Mouse (Mus musculus): ENCODE results near the gene Cd300ld3.
A peak's percentile ranks its signal among the peaks of the same experiment; 100 is the strongest.

Gene Cd300ld3

DNA sequence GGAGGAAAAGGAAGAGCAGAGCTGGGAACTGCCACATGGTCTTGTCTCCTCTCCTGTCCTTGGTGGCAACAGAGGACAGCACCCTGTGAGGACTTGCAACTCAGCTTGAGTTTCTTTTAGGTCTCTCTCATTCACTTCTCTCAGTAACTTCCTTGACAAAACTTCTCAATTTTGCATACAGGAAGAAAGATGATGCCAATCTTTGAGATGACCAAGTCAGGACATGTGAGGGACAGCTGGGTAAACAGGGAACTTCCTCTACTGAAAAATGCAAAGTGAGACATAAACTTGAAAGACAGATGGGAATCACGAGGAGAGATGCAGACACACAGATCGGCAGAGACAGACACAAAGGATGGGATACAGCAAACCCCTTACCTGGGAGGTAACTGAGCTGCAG is at the start of gene Cd300ld3:
Gene Cd300ld3, minus strand, starts transcription at position 151 of the 400 bp plus-strand sequence.
- DNase-seq (ENCODE audit: low read depth, low spot score), result no peak

DNA sequence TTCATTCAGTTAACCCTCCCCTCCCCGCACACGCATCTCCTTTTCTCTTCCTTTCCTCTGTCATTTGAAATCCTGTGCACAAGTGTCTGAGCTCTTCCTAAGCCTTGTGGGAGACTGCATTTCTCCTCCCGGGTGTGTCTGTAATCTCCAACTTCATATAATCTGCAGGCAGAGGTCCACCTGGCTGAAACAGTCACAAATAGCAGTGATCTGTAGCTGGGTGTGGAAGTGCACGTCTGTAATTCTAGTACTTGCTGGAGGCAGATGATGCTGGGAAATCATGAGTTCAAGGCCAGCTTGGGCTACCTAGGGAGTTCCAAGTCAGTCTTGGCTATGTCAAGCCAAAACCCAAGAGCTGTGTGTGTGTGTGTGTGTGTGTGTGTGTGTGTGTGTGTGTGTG is 43.9 kb upstream of the Cd300ld3 start:
- DNase-seq (ENCODE audit: low read depth, low spot score), result no peak

DNA sequence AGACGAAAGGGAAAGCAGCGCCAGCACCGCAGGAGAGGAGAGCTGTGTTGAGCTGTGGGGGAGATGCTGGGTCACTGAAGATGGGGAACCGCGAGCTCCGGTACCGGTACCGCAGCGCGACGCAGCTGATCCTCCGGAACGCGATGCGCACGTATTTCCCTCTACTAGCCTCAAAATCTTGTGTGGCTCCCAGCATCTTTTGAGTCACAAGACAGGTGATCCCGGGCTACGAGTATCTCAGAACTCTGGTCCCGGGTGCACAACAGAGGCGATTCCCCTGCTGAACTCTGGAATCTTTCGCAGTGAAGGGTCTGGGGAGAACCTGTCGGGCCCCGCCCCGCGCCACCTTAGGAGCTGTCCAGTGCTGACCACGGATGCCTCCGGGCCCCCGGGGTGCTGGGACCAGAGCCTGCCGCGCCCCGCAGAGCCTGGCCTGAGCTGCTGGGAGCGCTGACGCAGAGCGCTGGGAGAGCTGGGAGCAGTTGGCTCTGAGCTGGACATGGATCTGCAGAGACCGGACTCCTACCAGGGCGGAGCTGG is 43.2 kb upstream of the Cd300ld3 start, which contains the start of gene Rab37:
Gene Rab37, plus strand, starts transcription at position 70 of the 540 bp plus-strand sequence.
- peak; percentile 52 for DNase-seq (ENCODE audit: low read depth, low spot score)

DNA sequence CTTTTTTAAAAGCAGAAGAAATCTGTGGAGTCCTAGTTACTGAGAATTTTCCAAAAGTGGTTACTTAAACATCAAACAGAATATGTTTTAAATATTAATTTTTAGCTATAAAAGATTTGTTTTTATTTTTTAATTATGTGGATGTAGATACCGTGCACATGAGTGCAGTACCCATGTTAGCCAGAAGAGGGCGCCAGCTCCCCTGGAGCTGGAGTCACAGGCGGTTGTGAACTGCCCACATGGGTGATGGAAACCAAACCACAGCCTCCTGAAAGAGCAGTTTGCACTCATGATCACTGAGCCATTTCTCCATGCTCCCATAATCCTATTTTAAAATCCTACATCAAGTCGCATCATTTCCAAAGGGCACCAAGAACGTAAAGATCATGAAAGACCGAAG is 41.6 kb upstream of the Cd300ld3 start:
- DNase-seq (ENCODE audit: low read depth, low spot score), result no peak

DNA sequence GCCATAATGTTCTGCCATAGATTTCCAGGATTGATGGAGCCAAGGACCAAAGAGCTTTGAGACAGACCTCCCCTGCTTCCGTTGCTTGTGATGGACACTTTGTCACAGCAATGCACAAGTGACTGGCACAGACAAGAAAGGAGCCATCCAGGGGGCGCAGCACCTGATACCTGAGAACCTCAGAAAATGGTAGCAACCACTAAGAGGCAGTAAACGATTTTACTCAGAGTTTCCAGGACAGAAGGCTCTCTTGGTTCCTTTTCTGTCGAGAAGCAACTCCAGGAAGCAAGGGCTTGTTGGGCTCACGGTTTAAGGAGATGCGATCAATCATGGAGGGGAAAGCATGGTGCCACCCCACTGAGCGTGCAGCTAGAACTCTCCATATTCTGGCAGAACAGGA is 38.0 kb upstream of the Cd300ld3 start:
- no peak for DNase-seq (ENCODE audit: low read depth, low spot score)

DNA sequence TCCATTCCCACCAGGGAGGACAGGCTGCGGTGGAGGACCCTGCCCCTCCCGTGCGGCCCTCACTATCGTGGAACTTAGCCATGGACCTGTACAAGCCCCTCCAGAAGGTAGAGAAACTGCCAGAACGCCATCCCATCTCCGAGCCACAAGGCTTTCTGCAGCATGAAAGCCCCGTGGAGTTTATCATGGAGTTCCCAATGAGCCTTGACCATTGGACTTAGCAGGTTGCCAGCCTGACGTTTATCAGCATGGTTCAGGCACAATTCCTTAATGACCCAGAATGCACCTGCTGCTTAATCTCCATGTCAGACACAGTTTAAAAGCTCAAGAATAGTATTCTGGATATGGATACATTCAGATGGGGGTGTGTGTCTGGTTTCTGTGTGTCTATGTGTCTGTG is 36.9 kb upstream of the Cd300ld3 start:
- no peak for DNase-seq (ENCODE audit: low read depth, low spot score)

DNA sequence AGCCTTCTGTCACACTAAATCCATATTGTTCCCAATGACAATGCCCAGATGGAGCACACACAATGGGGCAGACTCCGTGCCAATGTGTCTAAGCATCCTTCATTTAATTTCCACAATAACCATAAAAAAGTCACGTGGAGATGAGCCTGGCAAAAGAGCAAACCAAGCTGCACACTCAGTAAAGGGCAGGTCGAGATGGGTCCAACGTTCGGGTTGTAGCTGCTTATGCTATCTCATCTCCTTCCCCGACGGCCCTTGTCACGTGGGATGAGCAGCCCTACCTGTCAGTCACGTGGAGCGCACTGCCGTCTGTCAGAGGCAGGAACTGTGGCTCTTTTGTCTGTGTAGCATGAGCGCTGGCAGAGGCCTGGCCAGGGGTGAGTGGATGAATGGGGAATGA is 36.4 kb upstream of the Cd300ld3 start:
- DNase-seq (ENCODE audit: low read depth, low spot score), result no peak

DNA sequence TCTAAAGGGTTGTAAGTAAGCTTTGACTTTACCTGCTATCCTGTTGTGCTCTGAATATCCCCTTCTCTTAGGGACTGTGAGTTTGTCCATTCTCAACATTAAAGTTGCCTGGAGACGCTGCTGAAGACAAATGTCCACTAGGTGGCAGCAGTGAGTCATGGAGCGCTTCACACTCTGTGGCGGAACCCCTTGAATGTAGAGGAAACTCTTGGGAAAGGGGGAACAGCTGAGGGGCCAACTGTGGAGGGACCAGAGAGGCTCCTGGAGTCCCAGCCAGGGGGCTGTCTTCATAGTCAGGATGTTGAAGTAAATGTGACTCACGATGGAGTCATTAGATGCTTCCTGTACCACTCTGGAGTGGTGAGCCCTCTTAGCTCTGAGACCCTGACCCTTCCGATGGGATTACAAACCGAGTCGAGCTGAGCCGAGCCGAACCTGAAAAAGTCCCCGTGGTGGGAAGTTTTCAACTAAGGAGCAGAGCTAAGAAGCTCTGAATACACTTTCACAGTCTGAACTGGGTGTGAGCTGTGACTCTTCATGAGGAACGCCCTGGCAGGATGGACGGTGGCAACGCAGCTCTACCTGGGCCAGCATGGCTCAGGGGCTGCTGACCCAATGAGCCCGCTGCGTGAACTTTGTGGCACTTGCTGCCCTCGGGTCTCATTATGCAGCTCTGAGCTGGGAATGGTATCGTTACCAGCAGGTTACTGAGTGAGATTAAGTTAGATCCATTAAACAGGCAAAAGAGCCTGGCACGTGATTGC is 35.3 kb upstream of the Cd300ld3 start:
- peak; percentile 87 for DNase-seq (ENCODE audit: low read depth, low spot score)

DNA sequence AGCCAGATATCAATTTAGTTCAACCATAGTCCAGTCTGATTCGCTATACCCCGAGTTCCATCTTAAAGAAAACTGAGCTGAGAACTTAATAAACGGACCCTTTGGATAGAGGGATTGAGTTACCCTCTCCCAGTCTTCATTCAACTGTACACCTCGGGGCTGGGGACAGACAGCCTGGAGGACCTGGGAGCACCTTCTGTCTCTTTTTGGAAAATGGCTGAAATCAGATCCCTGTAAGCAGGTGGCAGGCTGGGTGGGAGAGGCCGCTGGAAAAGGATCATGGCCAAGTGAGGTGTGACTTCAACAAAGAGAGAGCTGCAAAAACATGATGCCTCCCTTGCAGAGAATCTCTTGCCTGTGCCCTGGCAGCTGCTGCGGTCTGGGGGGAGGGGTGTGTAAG is 34.0 kb upstream of the Cd300ld3 start:
- no peak for DNase-seq (ENCODE audit: low read depth, low spot score)

DNA sequence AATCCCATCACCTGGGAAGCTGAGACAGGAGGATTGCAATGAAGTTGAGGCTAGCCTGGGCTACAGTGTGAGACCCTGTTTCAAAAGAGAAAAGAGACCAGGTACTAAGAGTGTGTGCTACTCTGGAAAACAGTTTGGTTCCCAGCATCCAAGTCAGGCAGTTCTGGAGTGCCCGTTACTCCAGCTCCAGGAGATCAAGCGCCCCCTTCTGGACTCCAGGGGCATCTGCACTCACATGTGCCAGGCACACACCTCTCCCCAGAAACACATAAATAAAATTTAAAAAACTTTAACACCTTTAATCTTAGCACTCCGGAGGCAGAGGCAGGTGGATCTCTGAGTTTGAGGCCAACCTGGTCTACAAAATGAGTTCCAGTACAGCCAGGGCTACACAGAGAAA is 33.2 kb upstream of the Cd300ld3 start:
- no peak for DNase-seq (ENCODE audit: low read depth, low spot score)

DNA sequence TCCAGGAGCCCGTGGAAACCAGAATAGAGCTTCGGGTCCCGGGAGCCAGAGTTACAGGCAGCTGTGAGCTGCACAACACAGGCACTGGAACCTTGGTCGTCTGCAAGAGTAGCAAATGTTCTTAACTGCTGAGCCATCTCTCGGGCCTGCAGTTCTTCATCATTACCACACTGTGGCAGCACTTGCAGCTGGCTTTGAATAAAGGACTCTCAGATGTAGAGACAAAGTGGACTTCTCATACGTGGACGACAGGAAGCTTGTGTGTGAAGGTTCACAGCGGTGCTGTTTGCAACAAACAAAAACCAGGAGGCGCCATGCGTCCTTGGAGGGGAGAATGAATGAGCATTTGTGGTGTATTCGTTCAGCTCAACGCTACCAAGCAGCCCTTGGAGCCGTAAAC is 32.7 kb upstream of the Cd300ld3 start:
- peak; percentile 75 for DNase-seq (ENCODE audit: low read depth, low spot score)

DNA sequence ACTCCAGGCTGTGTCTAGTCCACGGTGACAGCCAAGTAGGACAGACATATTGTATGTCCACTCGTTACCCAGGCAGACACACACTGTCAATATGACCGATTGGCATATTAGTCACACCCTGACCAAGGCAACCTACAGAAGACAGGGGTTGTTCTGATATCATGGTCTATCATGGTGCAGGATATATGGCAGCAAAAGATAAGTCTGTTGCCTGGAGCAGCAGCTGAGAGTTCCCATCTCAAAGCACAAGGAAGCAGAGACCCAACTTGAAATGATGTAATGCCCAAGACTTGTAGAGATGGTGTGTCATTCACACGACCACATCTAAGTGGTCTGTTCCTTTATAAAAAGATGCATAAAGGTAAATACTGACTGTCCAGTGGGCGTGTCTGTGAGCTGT is 30.5 kb upstream of the Cd300ld3 start:
- DNase-seq (ENCODE audit: low read depth, low spot score), result no peak

DNA sequence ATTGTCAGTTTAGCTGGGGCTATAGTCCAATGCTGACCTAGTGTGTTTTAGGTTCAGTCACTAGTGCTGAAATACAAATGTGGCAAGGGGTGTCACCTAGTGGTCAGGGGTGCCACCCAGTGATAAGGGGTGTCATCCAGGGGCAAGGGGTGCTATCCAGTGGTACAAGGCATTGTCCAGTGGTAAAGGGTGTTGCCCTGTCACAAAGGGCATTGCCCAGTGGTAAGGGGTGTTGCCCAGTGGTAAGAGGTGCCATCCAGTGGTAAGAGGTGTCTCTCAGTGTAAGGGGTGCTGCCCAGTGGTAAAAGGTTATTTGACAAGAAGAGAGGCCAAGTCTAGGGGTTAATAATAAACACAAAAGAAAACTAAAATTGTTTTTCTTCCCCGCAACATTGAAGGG is 29.2 kb upstream of the Cd300ld3 start:
- no peak for DNase-seq (ENCODE audit: low read depth, low spot score)

DNA sequence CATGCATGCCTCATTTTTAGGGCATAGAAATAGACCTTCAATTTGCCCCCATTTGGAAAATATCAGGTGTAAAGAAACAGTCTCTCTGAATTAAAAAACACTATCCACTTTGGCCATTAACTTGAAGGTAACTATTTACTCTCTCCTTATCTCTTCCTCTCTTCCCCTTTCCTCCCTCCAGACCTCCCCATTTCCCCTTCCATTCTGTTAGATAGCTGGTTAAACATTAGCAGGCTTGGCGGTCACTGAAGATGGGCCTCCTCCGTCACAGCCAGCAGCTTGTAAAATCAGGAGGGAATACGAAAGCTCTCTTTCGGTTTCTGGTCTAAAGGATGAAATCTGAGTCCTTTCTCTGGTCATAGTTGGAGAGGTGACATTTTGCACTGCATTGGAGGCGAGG is 27.6 kb upstream of the Cd300ld3 start:
- DNase-seq (ENCODE audit: low read depth, low spot score), result no peak

DNA sequence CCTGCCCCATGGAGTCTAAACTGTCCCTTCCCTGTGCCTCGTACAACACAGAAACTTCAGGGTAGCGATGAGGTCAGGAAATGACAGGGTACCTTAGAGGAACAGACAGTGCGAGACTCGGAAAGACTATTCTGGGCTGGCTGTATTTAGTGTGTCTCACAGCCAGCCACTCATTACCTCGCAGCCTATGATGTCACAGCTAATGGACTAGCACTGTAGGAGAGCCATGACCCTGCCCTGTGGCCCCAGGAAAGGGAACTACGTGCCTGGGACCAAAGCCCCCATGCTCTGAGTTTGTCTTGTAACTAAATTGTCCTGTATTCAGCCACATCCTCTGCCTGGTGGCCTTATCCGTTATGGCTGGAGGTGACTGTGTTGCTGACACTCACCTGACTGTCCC is 27.2 kb upstream of the Cd300ld3 start:
- DNase-seq (ENCODE audit: low read depth, low spot score), result no peak

DNA sequence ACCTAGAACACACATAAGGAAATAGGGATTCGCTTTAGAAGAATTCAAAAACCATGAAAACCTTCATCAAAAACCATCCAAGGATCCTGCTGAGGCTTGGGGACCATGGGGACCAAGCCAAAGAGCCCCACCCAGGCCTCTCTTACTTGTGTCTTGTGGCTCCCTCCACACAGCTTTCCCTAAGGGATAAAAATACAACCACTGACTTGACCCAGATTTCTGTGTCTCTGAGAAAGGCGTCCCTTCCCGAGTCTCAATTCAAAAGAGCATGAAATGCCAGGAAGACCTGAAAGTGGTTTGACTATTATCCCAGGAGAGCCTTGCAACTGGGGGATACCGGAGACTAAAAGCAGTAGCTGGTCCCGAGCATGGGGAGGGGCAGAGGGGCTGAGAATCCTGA is 24.8 kb upstream of the Cd300ld3 start:
- no peak for DNase-seq (ENCODE audit: low read depth, low spot score)

DNA sequence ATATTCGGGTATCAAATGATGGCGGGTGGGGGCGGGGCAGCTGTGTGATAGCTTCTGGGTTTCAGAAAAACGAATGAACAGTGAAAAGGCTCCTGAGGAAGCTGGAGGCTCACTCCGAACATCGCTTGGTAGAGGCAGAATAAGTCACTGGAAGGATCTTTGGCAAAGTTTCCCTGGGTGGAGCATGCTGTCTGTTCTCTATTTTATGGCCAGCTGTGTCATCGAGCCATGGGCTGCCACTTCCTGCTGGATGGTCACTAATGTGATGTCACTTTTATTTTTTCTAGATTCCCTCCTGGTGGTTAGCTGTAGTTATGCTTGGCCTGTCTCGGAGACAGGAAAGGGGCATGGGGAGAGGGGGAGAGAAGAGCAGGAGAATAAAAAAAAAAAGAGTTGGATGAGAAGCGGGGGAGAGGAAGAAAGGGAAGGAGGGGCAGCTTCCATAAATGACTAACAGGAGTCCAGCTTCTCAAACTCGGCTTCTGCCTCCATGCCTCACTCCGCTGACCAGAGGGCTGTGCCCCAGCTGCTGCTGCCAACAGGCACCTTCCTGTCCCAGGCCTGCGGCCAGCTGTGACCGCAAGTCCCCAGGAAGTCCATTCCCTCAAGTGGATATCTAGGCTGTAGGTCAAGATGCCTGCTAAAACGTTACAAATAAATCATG is 23.6 kb upstream of the Cd300ld3 start:
- peak; percentile 74 for DNase-seq (ENCODE audit: low read depth, low spot score)

DNA sequence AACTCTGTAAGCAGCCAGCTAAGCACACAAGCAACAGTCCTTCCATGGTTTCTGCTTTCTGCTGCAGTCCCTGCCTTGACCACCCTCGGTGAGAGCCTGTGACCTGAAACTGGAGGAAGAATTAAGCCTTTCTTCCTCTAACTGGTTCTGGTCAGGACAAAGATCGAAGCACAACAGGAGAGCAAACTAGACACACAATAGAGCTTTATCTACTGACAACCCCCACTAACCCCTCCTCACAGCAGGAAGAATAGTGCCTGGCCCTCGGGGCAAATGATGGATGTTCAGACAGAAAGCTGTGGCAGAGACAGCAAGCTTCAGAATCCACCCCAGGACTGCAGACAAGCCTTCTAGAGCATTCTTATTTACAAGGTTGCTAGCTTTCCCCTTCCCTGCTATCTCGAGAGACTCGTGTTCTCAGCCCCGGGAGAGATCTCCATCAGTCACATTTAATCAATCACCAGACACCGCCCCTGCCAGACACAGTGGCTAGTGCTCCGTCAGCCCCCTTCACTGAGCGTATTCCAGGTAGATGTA is 22.9 kb upstream of the Cd300ld3 start:
- DNase-seq (ENCODE audit: low read depth, low spot score), result peak; percentile 65

DNA sequence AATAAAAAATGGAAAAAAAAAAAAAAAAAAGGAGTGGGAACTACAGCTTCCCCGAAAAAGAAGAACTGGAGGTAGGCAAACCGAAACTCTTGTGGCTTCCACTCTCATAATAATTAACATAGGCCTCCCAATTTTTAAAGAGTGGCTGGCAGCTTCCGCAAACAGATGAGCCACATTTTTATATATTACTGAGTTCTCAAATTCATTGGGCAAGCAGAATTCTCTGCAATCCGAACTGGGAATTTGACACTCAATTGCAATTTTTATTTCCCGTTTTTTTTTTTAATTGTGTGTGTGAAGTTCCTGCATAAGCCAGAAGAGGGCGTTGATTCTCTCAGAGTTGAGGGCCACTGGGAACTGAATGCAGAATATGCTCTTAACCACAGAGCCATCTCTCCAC is 18.6 kb upstream of the Cd300ld3 start:
- DNase-seq (ENCODE audit: low read depth, low spot score), result no peak

DNA sequence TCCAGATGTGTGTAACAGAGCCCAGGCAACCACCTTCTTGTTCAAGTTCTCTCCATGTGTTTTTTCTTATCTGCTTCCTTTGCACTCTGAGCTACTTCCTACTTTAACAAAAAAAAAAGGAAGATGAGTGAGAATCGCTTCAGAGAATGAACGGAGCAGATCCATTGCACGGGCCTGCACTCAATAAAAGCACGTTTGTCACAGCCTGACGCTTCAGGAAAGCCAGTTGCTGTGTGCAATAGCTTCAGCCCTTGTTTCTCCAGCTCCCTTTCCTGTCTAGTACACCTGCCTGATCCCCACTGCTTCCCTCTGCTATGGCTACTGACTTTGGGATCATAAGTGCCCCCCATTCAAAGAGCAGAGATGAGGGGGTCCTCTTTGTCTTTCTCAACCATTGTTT is 13.9 kb upstream of the Cd300ld3 start, which contains the start of gene Cd300e:
Gene Cd300e, minus strand, starts transcription at position 101 of the 400 bp plus-strand sequence.
- no peak for DNase-seq (ENCODE audit: low read depth, low spot score)

DNA sequence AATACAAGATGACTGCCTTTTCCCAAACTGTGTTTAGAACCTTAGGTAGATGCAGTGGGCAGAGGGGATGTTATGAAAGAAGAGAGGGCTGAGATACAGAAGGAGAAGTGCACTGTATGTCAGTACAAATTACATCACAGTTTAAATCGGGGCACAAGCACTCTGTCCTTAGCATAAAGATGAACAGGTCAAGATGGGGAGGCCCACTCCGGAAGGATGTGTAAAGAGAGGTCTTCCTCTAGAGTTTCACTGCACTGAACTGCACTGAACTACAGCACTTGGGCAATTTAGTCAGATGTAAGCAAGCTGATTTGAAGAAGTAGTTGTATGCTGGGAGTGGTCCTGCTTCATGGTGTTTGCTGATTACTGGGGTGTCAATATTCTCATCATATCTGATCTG is 11.6 kb upstream of the Cd300ld3 start:
- no peak for DNase-seq (ENCODE audit: low read depth, low spot score)

DNA sequence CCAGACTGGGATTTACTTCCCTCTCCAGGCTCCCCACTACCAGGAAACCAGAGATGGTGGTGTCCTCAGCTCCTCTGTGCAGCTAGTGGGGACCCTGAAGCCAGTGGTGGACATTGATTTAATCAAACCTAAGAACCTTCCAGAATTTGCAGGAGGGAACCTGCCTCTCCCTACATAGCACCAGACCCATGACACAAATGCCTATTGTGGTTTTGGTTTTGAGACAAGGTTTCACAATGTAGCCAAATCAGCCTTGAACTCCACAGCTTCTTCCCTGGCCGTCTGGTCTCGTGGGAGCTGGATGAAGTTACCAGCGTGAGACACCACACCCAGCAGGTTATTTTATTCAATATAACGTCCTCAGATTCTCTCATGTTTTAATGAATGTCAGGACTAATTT is 10.5 kb upstream of the Cd300ld3 start:
- DNase-seq (ENCODE audit: low read depth, low spot score), result no peak

DNA sequence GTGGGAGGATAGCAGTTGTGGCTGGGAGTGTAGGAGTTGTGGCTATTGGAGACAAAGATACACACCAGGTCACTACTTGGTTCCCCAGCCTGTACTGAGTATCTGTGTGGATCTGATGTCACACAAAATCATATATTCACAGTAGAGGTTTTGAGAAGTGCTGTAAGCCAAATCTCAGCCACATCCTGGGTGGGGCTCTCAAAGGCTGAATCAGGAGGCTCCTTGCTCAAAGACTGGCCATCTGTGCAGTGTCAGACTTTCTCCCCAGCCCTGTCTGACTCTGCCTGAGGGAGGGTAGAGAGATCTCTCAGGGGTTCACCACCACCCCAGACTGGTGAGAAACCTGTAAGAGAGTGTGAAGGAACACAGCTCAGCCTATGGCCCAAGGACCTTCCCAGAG is 6.3 kb upstream of the Cd300ld3 start:
- no peak for DNase-seq (ENCODE audit: low read depth, low spot score)
